Mouse (Mus musculus): ENCODE measurements at regions not wholly inside any gene's neighbourhood (a gene's known extent, or its start where the extent isn't known, plus 50 kb on each side); places are given as distances from the start of the nearest gene placed in this dataset.

- peak overlapping the region; percentile 95 for H3K27ac ChIP-seq (replicated peaks)
- H3K9ac ChIP-seq (replicated peaks), result peak overlapping the region; percentile 12; the same call in 1 of the 2 replicates
- peaks cover 19% of the 10 kb centered on the region for H3K4me1 ChIP-seq
- H3K36me3 ChIP-seq, result no peaks in the 10 kb centered on the region
- no peaks in the 10 kb centered on the region for H3K9me3 ChIP-seq
- no peak overlapping the region for H3K4me3 ChIP-seq
- no peaks in the 10 kb centered on the region for H3K27me3 ChIP-seq
- ATAC-seq (replicated peaks), result peak; percentile 96
- peak overlapping the region; percentile 33 for H3K4me2 ChIP-seq (replicated peaks)
- WGBS, result 23% methylated on average over 14 of the region's 14 CpGs
Measured at GRCm38 (mm10) chr12:51118021-51118694, 229.7 kb upstream of the G2e3 start.

GRCm38 (mm10) chr12:51117436-51118020 is 230.3 kb upstream of the G2e3 start:
- Histone ChIP-seq H3K4me3 (no peak overlapping the region), H3K27ac (replicated peaks) (peak overlapping the region; percentile 95), H3K4me2 (replicated peaks) (peak overlapping the region; percentile 15; the same call in 1 of the 2 replicates), H3K27me3 (no peaks in the 10 kb centered on the region), H3K9ac (replicated peaks) (no peak overlapping the region), H3K4me1 (peaks cover 19% of the 10 kb centered on the region), H3K9me3 (no peaks in the 10 kb centered on the region), H3K36me3 (no peaks in the 10 kb centered on the region)
- ATAC-seq (replicated peaks), result peak; percentile 90
- 27% methylated on average over 8 of the region's 8 CpGs for WGBS

GRCm38 (mm10) chr12:51111811-51112210 is 236.1 kb upstream of the G2e3 start:
- Histone ChIP-seq H3K4me2 (replicated peaks) (no peak overlapping the region), H3K27ac (replicated peaks) (peak overlapping the region; percentile 9), H3K4me3 (no peak overlapping the region), H3K36me3 (no peaks in the 10 kb centered on the region), H3K9me3 (no peaks in the 10 kb centered on the region), H3K27me3 (no peaks in the 10 kb centered on the region), H3K9ac (replicated peaks) (no peak overlapping the region), H3K4me1 (peaks cover 11% of the 10 kb centered on the region; the same call in 1 of the 2 replicates)
- 14% methylated on average over 4 of the region's 4 CpGs for WGBS
- ATAC-seq (replicated peaks), result no peak

- no peaks in the 10 kb centered on the region for H3K36me3 ChIP-seq
- H3K27me3 ChIP-seq, result no peaks in the 10 kb centered on the region
- H3K9me3 ChIP-seq, result no peaks in the 10 kb centered on the region
- H3K4me1 ChIP-seq, result peaks cover 11% of the 10 kb centered on the region; the same call in 1 of the 2 replicates
- no peak overlapping the region for H3K4me3 ChIP-seq
- H3K9ac ChIP-seq (replicated peaks), result no peak overlapping the region
- H3K4me2 ChIP-seq (replicated peaks), result no peak overlapping the region
- WGBS, result 63% methylated on average over 5 of the region's 5 CpGs
- peak; percentile 56; the same call in 1 of the 2 replicates for ATAC-seq (replicated peaks)
- H3K27ac ChIP-seq (replicated peaks), result peak overlapping the region; percentile 38; the same call in 1 of the 2 replicates
Measured at GRCm38 (mm10) chr12:51108044-51108443, 239.8 kb upstream of the G2e3 start.

GRCm38 (mm10) chr12:51103541-51104042 is 244.3 kb upstream of the G2e3 start:
- Histone ChIP-seq H3K4me1 (peaks cover 9% of the 10 kb centered on the region; the same call in 1 of the 2 replicates), H3K9ac (replicated peaks) (no peak overlapping the region), H3K4me2 (replicated peaks) (no peak overlapping the region), H3K9me3 (no peaks in the 10 kb centered on the region), H3K4me3 (no peak overlapping the region), H3K36me3 (no peaks in the 10 kb centered on the region), H3K27ac (replicated peaks) (no peak overlapping the region), H3K27me3 (no peaks in the 10 kb centered on the region)
- WGBS, result 87% methylated on average over 4 of the region's 4 CpGs
- no peak for ATAC-seq (replicated peaks)

- H3K36me3 ChIP-seq, result no peaks in the 10 kb centered on the region
- no peak overlapping the region for H3K9ac ChIP-seq (replicated peaks)
- H3K4me1 ChIP-seq, result peaks cover 9% of the 10 kb centered on the region; the same call in 1 of the 2 replicates
- ATAC-seq (replicated peaks), result peak; percentile 78
- peak overlapping the region; percentile 11; the same call in 1 of the 2 replicates for H3K27ac ChIP-seq (replicated peaks)
- no peak overlapping the region for H3K4me3 ChIP-seq
- 62% methylated on average over 6 of the region's 6 CpGs for WGBS
- H3K4me2 ChIP-seq (replicated peaks), result no peak overlapping the region
- no peaks in the 10 kb centered on the region for H3K9me3 ChIP-seq
- H3K27me3 ChIP-seq, result no peaks in the 10 kb centered on the region
Measured at GRCm38 (mm10) chr12:51101636-51102035, 246.2 kb upstream of the G2e3 start.

GRCm38 (mm10) chr12:51100868-51101267 is 247.0 kb upstream of the G2e3 start:
- no peak for ATAC-seq (replicated peaks)
- Histone ChIP-seq H3K9ac (replicated peaks) (no peak overlapping the region), H3K4me2 (replicated peaks) (no peak overlapping the region), H3K4me3 (no peak overlapping the region), H3K36me3 (no peaks in the 10 kb centered on the region), H3K9me3 (no peaks in the 10 kb centered on the region), H3K27ac (replicated peaks) (peak overlapping the region; percentile 11; the same call in 1 of the 2 replicates), H3K27me3 (no peaks in the 10 kb centered on the region), H3K4me1 (peaks cover 9% of the 10 kb centered on the region; the same call in 1 of the 2 replicates)
- WGBS, result 80% methylated on average over 5 of the region's 5 CpGs

GRCm38 (mm10) chr12:51095974-51096373 is 251.9 kb upstream of the G2e3 start:
- 69% methylated on average over 4 of the region's 4 CpGs for WGBS
- ATAC-seq (replicated peaks), result peak; percentile 69
- Histone ChIP-seq H3K4me3 (no peak overlapping the region), H3K36me3 (no peaks in the 10 kb centered on the region), H3K9me3 (no peaks in the 10 kb centered on the region), H3K4me2 (replicated peaks) (no peak overlapping the region), H3K4me1 (0 out of 2 replicates have a peak, but pooled peaks cover 2% of the 10 kb centered on the region), H3K27me3 (no peaks in the 10 kb centered on the region), H3K27ac (replicated peaks) (peak overlapping the region; percentile 49; the same call in 1 of the 2 replicates), H3K9ac (replicated peaks) (no peak overlapping the region)

GRCm38 (mm10) chr12:51089324-51089723 is 258.5 kb upstream of the G2e3 start:
- no peak for ATAC-seq (replicated peaks)

GRCm38 (mm10) chr12:51081809-51082208 is 266.1 kb upstream of the G2e3 start:
- H3K4me2 ChIP-seq (replicated peaks), result no peak overlapping the region
- no peaks in the 10 kb centered on the region for H3K27me3 ChIP-seq
- peaks cover 6% of the 10 kb centered on the region for H3K4me1 ChIP-seq
- 30% methylated on average over 8 of the region's 8 CpGs for WGBS
- H3K4me3 ChIP-seq, result no peak overlapping the region
- H3K27ac ChIP-seq (replicated peaks), result no peak overlapping the region
- peak; percentile 57 for ATAC-seq (replicated peaks)
- no peaks in the 10 kb centered on the region for H3K36me3 ChIP-seq
- H3K9ac ChIP-seq (replicated peaks), result no peak overlapping the region
- H3K9me3 ChIP-seq, result no peaks in the 10 kb centered on the region

More at GRCm38 (mm10) chr12:51089324-51089723, 258.5 kb upstream of the G2e3 start:
- Histone ChIP-seq H3K4me2 (replicated peaks) (no peak overlapping the region), H3K9me3 (no peaks in the 10 kb centered on the region), H3K4me1 (peaks cover 4% of the 10 kb centered on the region; the same call in 1 of the 2 replicates), H3K27me3 (no peaks in the 10 kb centered on the region), H3K9ac (replicated peaks) (no peak overlapping the region), H3K27ac (replicated peaks) (no peak overlapping the region), H3K36me3 (no peaks in the 10 kb centered on the region), H3K4me3 (no peak overlapping the region)
- WGBS, result 48% methylated on average over 7 of the region's 7 CpGs

- no peak for ATAC-seq (replicated peaks)
Measured at GRCm38 (mm10) chr12:51073503-51073902, 274.4 kb upstream of the G2e3 start.

GRCm38 (mm10) chr12:51060931-51061330 is 286.9 kb upstream of the G2e3 start:
- 75% methylated on average over 3 of the region's 3 CpGs for WGBS

More at GRCm38 (mm10) chr12:51073503-51073902, 274.4 kb upstream of the G2e3 start:
- Histone ChIP-seq H3K36me3 (no peaks in the 10 kb centered on the region), H3K4me2 (replicated peaks) (no peak overlapping the region), H3K4me1 (no peaks in the 10 kb centered on the region), H3K27me3 (no peaks in the 10 kb centered on the region), H3K9ac (replicated peaks) (no peak overlapping the region), H3K27ac (replicated peaks) (no peak overlapping the region), H3K9me3 (no peaks in the 10 kb centered on the region), H3K4me3 (no peak overlapping the region)
- 87% methylated on average over 1 of the region's 1 CpGs for WGBS

More at GRCm38 (mm10) chr12:51060931-51061330, 286.9 kb upstream of the G2e3 start:
- Histone ChIP-seq H3K4me2 (replicated peaks) (no peak overlapping the region), H3K4me1 (peaks cover 6% of the 10 kb centered on the region), H3K4me3 (no peak overlapping the region), H3K27me3 (no peaks in the 10 kb centered on the region), H3K9ac (replicated peaks) (no peak overlapping the region), H3K27ac (replicated peaks) (0 out of 2 replicates have a peak overlapping the region, but pooled peaks have one; percentile 31), H3K9me3 (no peaks in the 10 kb centered on the region), H3K36me3 (no peaks in the 10 kb centered on the region)
- no peak for ATAC-seq (replicated peaks)

Data from forebrain, embryonic 15.5 days (tissue).